Mouse (Mus musculus): ENCODE results near the gene Palm. TPM values are rescaled to one million over a fixed set of nuclear protein-coding genes. Genes with fewer than 3 reads are reported as not detected.

Gene Palm
- polyA plus RNA-seq, 2 experiments, result 55.8 to 76.2 TPM

DNA sequence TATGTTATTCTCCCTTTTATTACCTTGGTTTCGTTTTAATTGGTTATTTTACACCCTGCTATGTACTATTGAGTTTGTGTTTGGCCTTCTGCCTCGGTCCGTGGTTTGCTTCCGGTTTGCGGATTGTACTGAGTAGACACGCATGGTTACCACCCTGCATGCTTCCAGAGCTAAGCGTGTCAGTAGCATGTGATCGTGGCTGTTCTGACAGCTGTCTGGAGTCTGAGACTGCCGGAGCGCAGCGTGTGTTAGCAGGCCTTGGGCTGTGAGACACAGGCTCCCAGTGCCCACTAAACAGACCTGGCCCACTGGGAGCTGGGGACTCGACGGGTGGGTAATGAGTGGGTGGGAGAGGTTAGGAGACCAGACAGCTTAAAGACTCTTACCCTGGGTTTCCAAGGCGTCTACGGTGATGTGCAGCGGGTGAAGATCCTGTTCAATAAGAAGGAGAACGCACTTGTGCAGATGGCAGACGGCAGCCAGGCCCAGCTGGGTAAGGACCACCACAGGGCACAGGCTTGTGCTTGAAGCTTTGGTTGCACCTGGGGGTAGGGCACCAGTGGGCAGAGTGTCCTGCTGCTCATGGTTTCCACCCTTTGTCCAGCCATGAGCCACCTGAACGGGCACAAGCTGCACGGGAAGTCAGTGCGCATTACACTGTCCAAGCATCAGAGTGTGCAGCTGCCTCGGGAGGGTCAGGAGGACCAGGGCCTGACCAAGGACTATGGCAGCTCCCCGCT lies 68.8 kb downstream of the Palm start:
- no peak for TF ChIP-seq POLR2A (IDR thresholded peaks at IDR 0.05; ENCODE audit: borderline replicate concordance, extremely low read depth, insufficient read depth, insufficient read length)
- Histone ChIP-seq H3K4me3 (replicated peaks; ENCODE audit: low read length) (no peak overlapping the region), H3K36me3 (ENCODE audit: control insufficient read depth, insufficient read depth, low read length) (peaks cover 100% of the 10 kb centered on the region), H3K4me2 (replicated peaks; ENCODE audit: low read depth, low read length, severe bottlenecking) (no peak overlapping the region), H3K9ac (ENCODE audit: low read depth, low read length, severe bottlenecking) (no peak overlapping the region), H3K27me3 (ENCODE audit: control insufficient read depth, insufficient read depth, low read length) (no peaks in the 10 kb centered on the region), H3K27ac (replicated peaks; ENCODE audit: low read depth, low read length) (no peak overlapping the region), H3K4me1 (ENCODE audit: control insufficient read depth, insufficient read depth, low read length) (peaks cover 13% of the 10 kb centered on the region), H3K9me3 (ENCODE audit: control insufficient read depth, low read length) (no peaks in the 10 kb centered on the region)
- DNase-seq (ENCODE audit: low spot score) (no peak), ATAC-seq (ENCODE audit: low FRiP score, low read depth) (no peak)
- WGBS, result 85% methylated on average over 23 of the region's 23 CpGs

GRCm38 (mm10) chr10:79862925-79863324 lies 69.6 kb downstream of the Palm start:
- no peak for ATAC-seq (ENCODE audit: low FRiP score, low read depth)
- no peak overlapping the region for H3K27ac ChIP-seq (replicated peaks; ENCODE audit: low read depth, low read length)
- no peaks in the 10 kb centered on the region for H3K9me3 ChIP-seq (ENCODE audit: control insufficient read depth, low read length)
- no peak for DNase-seq (ENCODE audit: low spot score)
- peaks cover 6% of the 10 kb centered on the region for H3K4me1 ChIP-seq (ENCODE audit: control insufficient read depth, insufficient read depth, low read length)
- no peak overlapping the region for H3K9ac ChIP-seq (ENCODE audit: low read depth, low read length, severe bottlenecking)
- no peak overlapping the region for H3K4me2 ChIP-seq (replicated peaks; ENCODE audit: low read depth, low read length, severe bottlenecking)
- H3K27me3 ChIP-seq (ENCODE audit: control insufficient read depth, insufficient read depth, low read length), result no peaks in the 10 kb centered on the region
- H3K36me3 ChIP-seq (ENCODE audit: control insufficient read depth, insufficient read depth, low read length), result peaks cover 97% of the 10 kb centered on the region
- no peak for TF ChIP-seq POLR2A (IDR thresholded peaks at IDR 0.05; ENCODE audit: borderline replicate concordance, extremely low read depth, insufficient read depth, insufficient read length)
- 68% methylated on average over 10 of the region's 10 CpGs for WGBS
- no peak overlapping the region for H3K4me3 ChIP-seq (replicated peaks; ENCODE audit: low read length)

DNA sequence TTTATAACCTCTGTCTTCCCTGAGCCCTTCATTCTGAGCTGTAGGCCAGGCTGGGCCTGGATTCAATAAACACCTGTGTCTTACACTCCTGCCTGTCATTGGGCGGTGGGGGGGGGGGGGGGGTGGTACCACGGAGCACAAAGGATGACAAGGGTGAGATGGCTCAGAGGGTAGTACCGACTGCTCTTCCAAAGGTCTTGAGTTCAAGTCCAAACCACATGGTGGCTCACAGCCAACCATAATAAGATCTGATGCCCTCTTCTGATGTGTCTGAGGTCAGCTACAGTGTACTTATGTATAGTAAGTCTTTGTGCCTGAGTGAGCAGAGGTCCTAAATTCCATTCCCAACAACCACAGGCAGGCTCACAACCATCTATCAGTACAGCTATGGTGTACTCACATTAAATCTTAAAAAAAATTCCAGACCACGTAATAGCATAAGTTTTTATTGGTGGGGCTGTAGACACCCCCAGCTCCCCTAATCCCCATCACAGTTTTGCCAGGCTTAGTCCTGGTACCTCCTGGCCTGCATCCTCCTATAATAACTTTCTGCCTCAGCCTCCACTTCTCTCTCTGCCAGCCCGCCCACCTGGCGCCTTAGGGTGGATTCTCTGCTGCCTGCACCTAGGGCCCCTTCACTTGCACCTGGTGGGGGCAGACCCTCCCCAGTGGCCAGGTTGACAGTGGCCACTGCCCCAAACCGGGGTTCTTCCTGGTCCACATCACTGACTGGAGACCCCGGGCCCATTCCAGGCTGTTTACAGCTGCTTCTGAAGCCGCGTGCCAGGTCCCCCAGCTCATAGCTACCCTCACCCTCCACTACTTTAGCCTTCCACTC lies 71.2 kb downstream of the Palm start:
- peaks cover 88% of the 10 kb centered on the region for H3K36me3 ChIP-seq (ENCODE audit: control insufficient read depth, insufficient read depth, low read length)
- H3K4me2 ChIP-seq (replicated peaks; ENCODE audit: low read depth, low read length, severe bottlenecking), result no peak overlapping the region
- H3K4me3 ChIP-seq (replicated peaks; ENCODE audit: low read length), result no peak overlapping the region
- DNase-seq (ENCODE audit: low spot score) (no peak), ATAC-seq (ENCODE audit: low FRiP score, low read depth) (peak; percentile 11; the same call in 1 of the 2 replicates)
- no peaks in the 10 kb centered on the region for H3K27me3 ChIP-seq (ENCODE audit: control insufficient read depth, insufficient read depth, low read length)
- no peak for TF ChIP-seq POLR2A (IDR thresholded peaks at IDR 0.05; ENCODE audit: borderline replicate concordance, extremely low read depth, insufficient read depth, insufficient read length)
- H3K9me3 ChIP-seq (ENCODE audit: control insufficient read depth, low read length), result no peaks in the 10 kb centered on the region
- H3K9ac ChIP-seq (ENCODE audit: low read depth, low read length, severe bottlenecking), result no peak overlapping the region
- WGBS, result 40% methylated on average over 10 of the region's 10 CpGs
- H3K27ac ChIP-seq (replicated peaks; ENCODE audit: low read depth, low read length), result no peak overlapping the region
- no peaks in the 10 kb centered on the region for H3K4me1 ChIP-seq (ENCODE audit: control insufficient read depth, insufficient read depth, low read length)

- H3K36me3 ChIP-seq (ENCODE audit: control insufficient read depth, insufficient read depth, low read length), result peaks cover 88% of the 10 kb centered on the region
- no peaks in the 10 kb centered on the region for H3K9me3 ChIP-seq (ENCODE audit: control insufficient read depth, low read length)
- no peak overlapping the region for H3K9ac ChIP-seq (ENCODE audit: low read depth, low read length, severe bottlenecking)
- no peaks in the 10 kb centered on the region for H3K27me3 ChIP-seq (ENCODE audit: control insufficient read depth, insufficient read depth, low read length)
- H3K4me3 ChIP-seq (replicated peaks; ENCODE audit: low read length), result no peak overlapping the region
- DNase-seq (ENCODE audit: low spot score) (no peak), ATAC-seq (ENCODE audit: low FRiP score, low read depth) (no peak)
- WGBS, result 57% methylated on average over 10 of the region's 12 CpGs
- no peak overlapping the region for H3K4me2 ChIP-seq (replicated peaks; ENCODE audit: low read depth, low read length, severe bottlenecking)
- no peak for TF ChIP-seq POLR2A (IDR thresholded peaks at IDR 0.05; ENCODE audit: borderline replicate concordance, extremely low read depth, insufficient read depth, insufficient read length)
- no peaks in the 10 kb centered on the region for H3K4me1 ChIP-seq (ENCODE audit: control insufficient read depth, insufficient read depth, low read length)
- H3K27ac ChIP-seq (replicated peaks; ENCODE audit: low read depth, low read length), result 0 out of 2 replicates have a peak overlapping the region, but pooled peaks have one; percentile 33
These were observed 71.8 kb downstream of the Palm start for GRCm38 (mm10) chr10:79865189-79865601.

DNA sequence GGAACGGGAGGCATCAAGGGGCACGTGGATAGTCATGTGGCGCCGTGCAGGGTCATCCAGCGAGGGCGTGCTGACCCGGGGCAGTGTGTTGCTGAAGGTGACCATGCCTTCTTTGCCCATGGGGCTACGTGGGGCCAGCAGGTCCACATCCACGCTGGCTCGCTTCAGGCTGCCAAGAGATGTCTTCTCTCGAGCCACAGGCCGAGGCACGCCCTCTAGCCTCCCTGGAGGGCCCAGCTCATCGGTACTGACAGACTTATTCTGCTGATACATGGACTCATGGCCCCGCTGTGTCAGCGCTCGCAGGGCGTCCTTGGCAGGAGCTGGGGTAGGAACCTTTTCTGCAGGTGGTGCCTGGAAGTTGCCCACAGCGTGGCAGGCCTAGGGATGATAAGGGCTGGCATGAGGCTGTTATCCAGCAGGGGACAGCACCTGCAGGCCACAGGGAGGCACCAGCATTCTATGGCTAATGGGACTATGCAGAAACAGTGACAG lies 72.5 kb downstream of the Palm start:
- 69% methylated on average over 19 of the region's 19 CpGs for WGBS
- ATAC-seq (ENCODE audit: low FRiP score, low read depth) (no peak), DNase-seq (ENCODE audit: low spot score) (no peak)
- Histone ChIP-seq H3K4me1 (ENCODE audit: control insufficient read depth, insufficient read depth, low read length) (no peaks in the 10 kb centered on the region), H3K9me3 (ENCODE audit: control insufficient read depth, low read length) (no peaks in the 10 kb centered on the region), H3K4me3 (replicated peaks; ENCODE audit: low read length) (no peak overlapping the region), H3K36me3 (ENCODE audit: control insufficient read depth, insufficient read depth, low read length) (peaks cover 85% of the 10 kb centered on the region), H3K9ac (ENCODE audit: low read depth, low read length, severe bottlenecking) (no peak overlapping the region), H3K27ac (replicated peaks; ENCODE audit: low read depth, low read length) (0 out of 2 replicates have a peak overlapping the region, but pooled peaks have one; percentile 33), H3K27me3 (ENCODE audit: control insufficient read depth, insufficient read depth, low read length) (no peaks in the 10 kb centered on the region), H3K4me2 (replicated peaks; ENCODE audit: low read depth, low read length, severe bottlenecking) (no peak overlapping the region)
- TF ChIP-seq POLR2A (IDR thresholded peaks at IDR 0.05; ENCODE audit: borderline replicate concordance, extremely low read depth, insufficient read depth, insufficient read length), result no peak

All from limb, embryonic 14.5 days (tissue).